Mouse (Mus musculus): ENCODE results near the gene Anapc15-ps.

Gene Anapc15-ps

GRCm38 (mm10) chr10:95656236-95657225, 16.7 kb downstream of the Anapc15-ps start:
- ChIA-PET CTCF (interaction anchor here in 1 of 4 experiments (0.6 kb wide), 1 partner anchor 664 kb away, joined by 4 read pairs; no protein-coding TSS in a partner anchor), POLR2A (interaction anchor here in 1 of 4 experiments (0.9 kb wide), 1 partner anchor 9 kb away, joined by 4 read pairs; no protein-coding TSS in a partner anchor)

DNA sequence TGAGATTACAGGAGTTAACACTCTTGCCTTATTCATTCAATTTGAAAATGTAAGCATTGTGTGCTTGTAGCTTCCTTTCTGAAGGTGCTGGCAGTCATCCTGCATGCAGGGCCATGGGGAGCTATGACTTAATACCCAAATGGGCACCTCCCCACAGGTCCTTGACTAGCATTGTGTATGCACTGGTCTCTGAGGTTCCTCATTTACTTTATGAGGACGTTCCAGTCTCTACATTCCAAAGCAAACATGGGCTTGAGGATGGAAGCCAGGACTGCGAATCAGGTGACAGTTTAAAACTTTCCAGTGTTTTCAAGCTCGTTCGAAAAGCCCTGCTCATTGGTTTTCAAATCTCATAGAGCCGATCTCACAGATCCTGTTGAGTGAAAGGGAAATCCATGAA, 21.1 kb downstream of the Anapc15-ps start:
- POLR2A ChIA-PET, result no interaction called here
- CTCF ChIA-PET, result no interaction called here

GRCm38 (mm10) chr10:95648326-95648888, 24.8 kb downstream of the Anapc15-ps start:
- ChIA-PET POLR2A (interaction anchor here in 2 of 4 experiments (0.7 to 1.7 kb wide), 4 partner anchors 10 to 91 kb away, joined by 3 to 7 read pairs (median 4); no protein-coding TSS in a partner anchor), CTCF (interaction anchor here in 2 of 4 experiments (0.7 kb wide), 2 partner anchors 400 to 1102 kb away, joined by 4 to 8 read pairs; no protein-coding TSS in a partner anchor)

GRCm38 (mm10) chr10:95647128-95647527, 26.1 kb downstream of the Anapc15-ps start:
- ChIA-PET CTCF (no interaction called here), POLR2A (interaction anchor here in 2 of 4 experiments (0.8 to 1.7 kb wide), 3 partner anchors 73 to 215 kb away, joined by 3 to 4 read pairs (median 4); no protein-coding TSS in a partner anchor)

GRCm38 (mm10) chr10:95646576-95646975, 26.7 kb downstream of the Anapc15-ps start:
- ChIA-PET CTCF (no interaction called here), POLR2A (interaction anchor here in 2 of 4 experiments (0.8 to 1.7 kb wide), 4 partner anchors 73 to 216 kb away, joined by 3 to 4 read pairs (median 4); no protein-coding TSS in a partner anchor)

GRCm38 (mm10) chr10:95643696-95644360, 29.4 kb downstream of the Anapc15-ps start:
- CTCF ChIA-PET, result interaction anchor here in 1 of 4 experiments (0.6 to 0.9 kb wide), 3 partner anchors 21 to 391 kb away, joined by 3 read pairs; no protein-coding TSS in a partner anchor
- POLR2A ChIA-PET, result interaction anchor here in 3 of 4 experiments (0.7 to 2.2 kb wide), 12 partner anchors 10 to 973 kb away, joined by 3 to 12 read pairs (median 4); partner anchors contain the start of genes Btg1 (in 1 of the 3) and Nudt4 (in 1 of the 3)

- CTCF ChIA-PET, result interaction anchor here in 1 of 4 experiments (0.8 to 0.9 kb wide), 2 partner anchors 20 to 84 kb away, joined by 3 read pairs; no protein-coding TSS in a partner anchor
- POLR2A ChIA-PET, result interaction anchor here in 3 of 4 experiments (0.7 to 2.2 kb wide), 13 partner anchors 9 to 973 kb away, joined by 3 to 12 read pairs (median 4); partner anchors contain the start of genes Btg1 (in 1 of the 3) and Nudt4 (in 1 of the 3)
Observed at GRCm38 (mm10) chr10:95643042-95643441, 30.2 kb downstream of the Anapc15-ps start.

GRCm38 (mm10) chr10:95641335-95641734, 31.9 kb downstream of the Anapc15-ps start:
- POLR2A ChIA-PET, result interaction anchor here in 1 of 4 experiments (0.5 kb wide), 1 partner anchor 77 kb away, joined by 4 read pairs; the partner anchor contains the start of gene Nudt4
- CTCF ChIA-PET, result no interaction called here

DNA sequence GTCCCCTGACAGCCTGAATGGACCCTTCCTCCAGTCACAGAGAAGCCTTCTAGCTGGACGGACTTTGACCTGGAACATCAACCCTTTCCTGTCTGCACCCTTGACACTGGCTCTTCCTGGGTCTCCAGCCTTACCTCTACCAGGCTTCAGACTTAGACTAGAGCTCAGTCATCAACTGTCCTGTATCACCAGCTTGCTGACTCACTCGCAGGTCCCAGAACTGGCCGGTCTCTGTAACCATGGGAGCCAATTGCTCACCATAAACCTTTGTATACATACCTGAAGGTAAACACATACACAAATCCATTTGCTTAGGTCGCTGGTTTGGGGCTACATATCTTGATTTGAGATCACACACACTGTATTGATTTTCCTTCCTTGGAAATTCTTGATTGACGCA, 33.8 kb downstream of the Anapc15-ps start:
- ChIA-PET CTCF (no interaction called here), POLR2A (interaction anchor here in 1 of 4 experiments (0.6 to 1.2 kb wide), 3 partner anchors 75 to 108 kb away, joined by 3 to 5 read pairs (median 3); partner anchors contain the start of gene Nudt4)

- POLR2A ChIA-PET, result interaction anchor here in 2 of 4 experiments (0.8 to 2.0 kb wide), 5 partner anchors 9 to 982 kb away, joined by 3 to 6 read pairs (median 3); no protein-coding TSS in a partner anchor
- CTCF ChIA-PET, result no interaction called here
Observed at GRCm38 (mm10) chr10:95634751-95635150, 38.5 kb downstream of the Anapc15-ps start.

- ChIA-PET POLR2A (interaction anchor here in 3 of 4 experiments (0.8 to 2.0 kb wide), 8 partner anchors 9 to 982 kb away, joined by 3 to 6 read pairs (median 4); no protein-coding TSS in a partner anchor), CTCF (no interaction called here)
Observed at GRCm38 (mm10) chr10:95634261-95634660, 39.0 kb downstream of the Anapc15-ps start.

DNA sequence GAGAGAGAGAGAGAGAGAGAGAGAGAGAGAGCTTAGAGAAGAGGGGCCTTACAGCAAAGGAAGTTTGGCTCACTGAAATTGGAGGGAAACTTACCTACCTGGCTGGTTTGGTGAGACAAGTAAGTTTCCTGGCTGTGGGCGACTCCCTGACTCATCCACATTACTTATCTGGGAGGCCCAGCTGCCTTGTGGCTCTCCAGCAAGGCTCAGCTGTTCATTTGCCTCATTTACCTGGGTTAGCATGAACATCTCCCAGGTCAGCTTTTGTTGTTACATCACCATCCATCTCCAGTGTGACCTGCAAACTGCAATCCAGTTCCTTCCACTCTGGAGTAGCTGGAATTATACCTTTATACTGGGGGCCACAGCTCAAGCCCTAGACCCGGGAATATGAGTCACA, 41.7 kb downstream of the Anapc15-ps start:
- ChIA-PET POLR2A (interaction anchor here in 1 of 4 experiments (1.0 kb wide), 1 partner anchor 9 kb away, joined by 3 read pairs; no protein-coding TSS in a partner anchor), CTCF (no interaction called here)

DNA sequence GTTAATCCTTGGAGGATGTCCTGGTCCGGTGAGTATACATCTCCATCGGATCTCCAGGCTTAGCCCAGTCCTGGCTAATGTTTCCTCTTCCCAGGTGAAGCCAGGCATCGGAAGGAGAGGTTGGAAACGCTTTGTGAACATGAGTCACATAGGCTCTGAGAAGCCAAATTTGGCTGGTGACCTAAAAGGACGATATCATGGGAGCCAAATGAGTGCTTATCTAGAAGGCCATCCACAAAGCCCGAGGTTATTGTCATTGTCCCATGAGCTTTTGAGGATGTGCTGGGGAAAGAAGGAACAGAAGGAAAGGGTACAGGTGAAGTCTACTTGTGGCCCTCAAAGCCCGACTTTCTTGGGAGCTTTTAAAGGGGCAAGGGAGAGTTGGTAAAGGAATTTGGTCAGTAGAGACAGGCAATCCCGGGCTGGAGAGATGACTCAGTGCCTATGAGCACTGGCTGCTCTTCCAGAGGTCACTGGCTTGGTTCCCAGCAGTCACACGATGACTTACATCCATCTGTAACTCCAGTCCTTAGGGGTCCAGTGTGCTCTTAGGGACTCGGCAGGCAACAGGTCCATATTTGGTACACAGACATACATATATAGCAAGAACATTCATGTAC, 42.4 kb downstream of the Anapc15-ps start:
- CTCF ChIA-PET, result no interaction called here
- POLR2A ChIA-PET, result interaction anchor here in 3 of 4 experiments (0.5 to 1.0 kb wide), 3 partner anchors 8 to 89 kb away, joined by 3 read pairs; no protein-coding TSS in a partner anchor

DNA sequence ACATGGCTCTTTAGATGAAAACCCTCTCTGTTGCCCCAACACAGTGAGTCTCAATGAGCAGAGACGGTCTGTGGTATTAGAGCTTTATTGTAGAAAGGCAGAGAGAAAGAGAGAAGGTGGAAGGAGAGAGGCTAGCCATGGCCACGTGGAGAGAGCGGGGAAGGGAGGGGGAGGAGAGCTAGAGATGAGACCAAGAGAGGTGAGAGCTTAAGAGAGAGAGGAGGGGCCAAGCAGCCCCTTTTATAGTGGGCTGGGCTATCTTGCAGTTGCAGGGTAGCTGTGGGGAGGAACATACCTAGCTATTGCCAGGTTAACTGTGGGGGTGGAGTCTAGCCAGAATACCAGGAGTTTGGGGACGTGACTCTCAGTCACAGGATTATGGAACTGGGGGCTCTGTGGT, 43.1 kb downstream of the Anapc15-ps start:
- POLR2A ChIA-PET, result interaction anchor here in 2 of 4 experiments (0.6 to 1.1 kb wide), 4 partner anchors 15 to 263 kb away, joined by 3 read pairs; no protein-coding TSS in a partner anchor

DNA sequence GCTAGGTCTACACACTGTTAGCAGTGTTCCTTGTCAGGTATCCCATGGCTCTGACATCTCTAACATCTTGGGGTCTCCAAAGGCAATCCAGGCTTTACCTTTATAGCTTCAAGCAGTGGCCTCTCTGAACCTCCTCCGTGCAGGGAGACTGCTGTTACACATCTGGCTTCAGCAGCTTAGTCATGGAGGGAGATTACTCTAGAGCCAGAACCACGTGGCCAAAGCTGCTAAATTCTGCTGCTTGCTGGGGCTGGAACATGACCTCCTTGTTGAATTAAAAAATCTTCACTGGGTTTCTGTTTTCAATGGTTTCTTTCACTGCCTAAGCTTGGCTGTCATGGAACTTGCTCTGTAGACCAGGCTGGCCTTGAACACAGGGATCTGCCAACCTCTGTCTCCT, 44.9 kb downstream of the Anapc15-ps start:
- ChIA-PET CTCF (no interaction called here), POLR2A (interaction anchor here in 1 of 4 experiments (0.6 to 1.6 kb wide), 2 partner anchors 12 to 101 kb away, joined by 3 to 4 read pairs; no protein-coding TSS in a partner anchor)

More for the DNA sequence above, 43.1 kb downstream of the Anapc15-ps start:
- CTCF ChIA-PET, result interaction anchor here in 2 of 4 experiments (0.6 to 0.7 kb wide), 2 partner anchors 24 to 88 kb away, joined by 3 read pairs; no protein-coding TSS in a partner anchor

GRCm38 (mm10) chr10:95627381-95627780, 45.9 kb downstream of the Anapc15-ps start:
- POLR2A ChIA-PET, result interaction anchor here in 1 of 4 experiments (0.7 kb wide), 1 partner anchor 27 kb away, joined by 3 read pairs; no protein-coding TSS in a partner anchor
- CTCF ChIA-PET, result no interaction called here

GRCm38 (mm10) chr10:95625300-95625699, 48.0 kb downstream of the Anapc15-ps start:
- POLR2A ChIA-PET, result interaction anchor here in 3 of 4 experiments (0.6 to 1.1 kb wide), 6 partner anchors 17 to 266 kb away, joined by 3 to 13 read pairs (median 3); no protein-coding TSS in a partner anchor
- CTCF ChIA-PET, result no interaction called here
